Mouse (Mus musculus) kidney, adult 2 months (tissue): ENCODE measurements around the gene Gm39653. TPM values are rescaled to one million over a fixed set of nuclear protein-coding genes. Genes with fewer than 3 reads are reported as not detected.

ENCODE experiments used
- DNase-seq: peaks from one replicate; pipeline ENCODE4 v3.0.0; 2021
- H3K27ac ChIP-seq: fragments of 200-500 bp; 2 replicates; pipeline ENCODE4 v1.5.1; 2012; ENCODE audit warnings: low read depth, low read length, control low read depth, inconsistent platforms; ENCODE audit not compliant: insufficient read depth
- H3K27me3 ChIP-seq: fragments of 200-500 bp; replicated peaks from 2 replicates; pipeline ENCODE4 v1.6.1; 2012; ENCODE audit warnings: mild to moderate bottlenecking, moderate library complexity, low read length, inconsistent platforms; ENCODE audit not compliant: control insufficient read depth, insufficient read depth
- H3K36me3 ChIP-seq: fragments of 200-500 bp; 2 replicates; pipeline ENCODE4 v1.6.1; 2012; ENCODE audit warnings: mild to moderate bottlenecking, moderate library complexity, low read length, inconsistent platforms; ENCODE audit not compliant: control insufficient read depth, insufficient read depth
- H3K4me1 ChIP-seq: fragments of 200-500 bp; 2 replicates; pipeline ENCODE4 v1.6.1; 2011; ENCODE audit warnings: low read length; ENCODE audit not compliant: control insufficient read depth, insufficient read depth
- H3K4me3 ChIP-seq: fragments of 200-500 bp; 2 replicates; pipeline ENCODE4 v1.5.1; 2011; ENCODE audit warnings: mild to moderate bottlenecking, low read depth, low read length, control low read depth; ENCODE audit not compliant: insufficient read depth
- CTCF ChIP-seq: fragments of 200-500 bp; conservative IDR thresholded peaks from 2 replicates; pipeline ENCODE4 v1.5.1; 2011; ENCODE audit warnings: low read depth, mild to moderate bottlenecking, control low read depth, low read length, moderate library complexity, mixed read lengths; ENCODE audit not compliant: insufficient read depth, insufficient read length
- POLR2A ChIP-seq: fragments of 200-500 bp; IDR thresholded peaks from one replicate; pipeline ENCODE4 v1.6.1; 2011; ENCODE audit warnings: low read depth, low read length, control low read depth
- WGBS: fragments of 180-500 bp; shearing (Covaris S2); methylation state at CpG from one replicate; pipeline ENCODE4 v1.1.7; 2018; 5-methylcytosine and 5-hydroxymethylcytosine counted together
- polyA plus RNA-seq: library from polyadenylated mRNA; depleted of rRNA; stranded (reverse); fragments of >200 nt; gene quantifications from 2 replicates; pipeline ENCODE4 v1.2.3, GENCODE M21; 2012; rRNA removed

The Gm39653 gene
- polyA plus RNA-seq: not detected in 2 replicates

DNA sequence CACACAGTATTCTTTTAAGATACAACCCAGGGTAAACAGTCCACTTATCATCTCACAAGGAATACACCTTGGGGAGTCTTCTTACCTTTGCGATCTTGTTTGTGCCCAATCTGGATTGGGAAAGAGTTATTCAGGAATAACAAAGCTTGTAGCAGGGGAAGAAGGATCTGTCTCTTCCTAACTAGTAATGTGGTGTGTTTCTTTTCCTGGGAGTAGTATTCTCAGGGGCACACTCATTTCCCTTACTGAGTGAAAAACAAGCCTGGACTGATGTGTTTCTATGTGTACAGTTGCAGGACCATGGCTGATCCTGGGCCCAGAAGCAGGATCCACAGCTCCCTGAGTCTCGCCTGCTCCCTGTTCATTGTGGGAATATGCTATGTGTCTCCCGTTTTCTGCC lies at the start of gene Gm39653:
Gene Gm39653, plus strand, starts transcription at position 301 of the 400 bp plus-strand sequence.
- Histone ChIP-seq H3K36me3 (no peaks in the 10 kb centered on the region), H3K27ac (no peak within 1 kb of the TSS), H3K4me1 (no peaks in the 10 kb centered on the region), H3K27me3 (no peaks in the 10 kb centered on the region; the same call in 1 of the 2 replicates), H3K4me3 (no peak within 1 kb of the TSS)
- TF ChIP-seq CTCF: no peak
- TF ChIP-seq POLR2A: no peak
- DNase-seq: no peak
- 75% methylated on average over 3 of the region's 3 CpGs for WGBS

DNA sequence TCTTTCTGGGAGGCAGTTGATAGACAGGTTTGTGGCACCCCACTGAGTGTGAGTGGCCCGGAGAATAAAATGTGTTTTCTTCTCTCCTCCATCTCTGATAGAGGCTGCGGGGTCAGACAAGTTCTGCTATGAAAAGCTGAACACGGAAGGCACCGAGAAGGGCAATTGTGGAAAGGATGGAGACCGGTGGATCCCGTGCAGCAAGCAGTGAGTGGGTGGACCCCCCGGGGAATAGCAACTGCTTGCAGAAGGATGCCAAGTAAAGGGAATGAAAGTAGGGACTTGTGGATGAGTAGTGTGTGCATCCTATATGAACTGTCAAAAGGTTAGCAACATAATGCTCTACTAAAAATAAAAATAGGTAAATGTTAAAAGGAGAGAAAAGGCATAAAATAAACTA lies 49.3 kb upstream of the Gm39653 start:
- Histone ChIP-seq H3K4me3 (no peak overlapping the region), H3K4me1 (no peaks in the 10 kb centered on the region), H3K27me3 (no peaks in the 10 kb centered on the region; the same call in 1 of the 2 replicates), H3K27ac (no peak overlapping the region), H3K36me3 (no peaks in the 10 kb centered on the region)
- no peak for DNase-seq
- 59% methylated on average over 7 of the region's 7 CpGs for WGBS
- TF ChIP-seq POLR2A (no peak), CTCF (no peak)

DNA sequence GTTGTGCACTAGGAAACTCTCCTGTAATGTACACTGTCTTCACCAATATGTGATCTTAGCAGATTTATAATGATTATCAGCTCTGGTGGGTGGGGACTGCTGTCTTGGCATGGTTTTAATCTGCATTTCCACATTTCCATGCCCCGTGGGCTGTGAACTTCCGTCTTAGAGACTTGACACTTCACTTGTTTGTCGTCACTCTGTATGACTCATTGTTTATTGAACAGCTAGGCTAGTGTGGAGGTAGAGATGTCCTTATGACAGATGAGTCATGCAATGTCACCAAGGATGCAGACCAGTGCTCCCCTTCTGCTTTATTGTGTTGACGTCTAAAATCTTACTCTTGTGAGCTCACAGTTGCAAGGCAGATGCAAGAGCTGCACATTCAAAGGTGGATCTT lies 48.7 kb upstream of the Gm39653 start:
- Histone ChIP-seq H3K4me1 (no peaks in the 10 kb centered on the region), H3K4me3 (no peak overlapping the region), H3K27me3 (no peaks in the 10 kb centered on the region; the same call in 1 of the 2 replicates), H3K27ac (no peak overlapping the region), H3K36me3 (no peaks in the 10 kb centered on the region)
- WGBS: 49% methylated on average over 4 of the region's 4 CpGs
- DNase-seq: no peak
- TF ChIP-seq CTCF (no peak), POLR2A (no peak)

DNA sequence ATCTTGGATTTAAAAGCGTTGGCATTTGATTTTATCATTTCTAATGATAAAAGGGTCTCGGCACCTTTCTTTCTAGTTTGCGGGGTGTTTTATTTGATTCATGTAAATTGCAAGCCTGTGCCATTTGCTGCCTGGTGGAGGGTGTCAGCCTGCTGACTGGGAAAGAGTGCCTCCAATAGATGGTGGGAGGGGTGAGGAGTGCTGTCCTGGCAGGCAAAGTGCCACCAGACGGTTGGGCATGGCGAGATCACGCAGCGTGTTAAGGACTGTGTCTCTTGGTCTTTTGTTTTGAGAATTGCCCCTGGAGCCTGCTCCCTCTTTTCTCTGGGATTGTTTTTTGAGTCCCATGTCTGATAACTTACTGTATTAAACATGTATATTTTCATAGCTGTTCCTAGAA lies 43.5 kb upstream of the Gm39653 start:
- TF ChIP-seq POLR2A (no peak), CTCF (no peak)
- 69% methylated on average over 7 of the region's 7 CpGs for WGBS
- Histone ChIP-seq H3K4me3 (no peak overlapping the region), H3K27ac (no peak overlapping the region), H3K36me3 (no peaks in the 10 kb centered on the region), H3K4me1 (no peaks in the 10 kb centered on the region), H3K27me3 (no peaks in the 10 kb centered on the region)
- no peak for DNase-seq

DNA sequence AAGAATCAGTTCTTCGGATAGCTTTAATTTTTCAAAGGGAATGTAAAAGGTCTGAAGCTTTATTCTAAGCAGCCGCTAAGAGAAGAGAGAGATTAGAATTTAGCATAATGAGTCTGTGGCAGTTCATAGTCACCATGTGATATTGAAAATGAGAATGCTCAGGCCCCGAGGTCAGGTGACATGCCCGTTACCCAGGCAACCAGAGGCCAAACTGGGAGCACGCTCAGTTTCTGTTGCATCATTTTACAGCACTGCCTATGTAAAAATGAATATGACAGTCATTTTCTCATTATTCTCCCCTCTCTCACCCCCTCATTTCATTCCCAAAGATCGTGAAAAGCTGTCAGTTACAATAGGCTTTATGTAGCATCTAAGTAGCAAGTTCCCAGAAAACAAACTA lies 42.3 kb upstream of the Gm39653 start:
- no peak overlapping the region for H3K27ac ChIP-seq
- no peak for DNase-seq
- no peak for TF ChIP-seq CTCF
- no peak for TF ChIP-seq POLR2A
- 61% methylated on average over 6 of the region's 6 CpGs for WGBS
- H3K4me1 ChIP-seq: no peaks in the 10 kb centered on the region
- no peak overlapping the region for H3K4me3 ChIP-seq
- no peaks in the 10 kb centered on the region for H3K36me3 ChIP-seq
- no peaks in the 10 kb centered on the region for H3K27me3 ChIP-seq

DNA sequence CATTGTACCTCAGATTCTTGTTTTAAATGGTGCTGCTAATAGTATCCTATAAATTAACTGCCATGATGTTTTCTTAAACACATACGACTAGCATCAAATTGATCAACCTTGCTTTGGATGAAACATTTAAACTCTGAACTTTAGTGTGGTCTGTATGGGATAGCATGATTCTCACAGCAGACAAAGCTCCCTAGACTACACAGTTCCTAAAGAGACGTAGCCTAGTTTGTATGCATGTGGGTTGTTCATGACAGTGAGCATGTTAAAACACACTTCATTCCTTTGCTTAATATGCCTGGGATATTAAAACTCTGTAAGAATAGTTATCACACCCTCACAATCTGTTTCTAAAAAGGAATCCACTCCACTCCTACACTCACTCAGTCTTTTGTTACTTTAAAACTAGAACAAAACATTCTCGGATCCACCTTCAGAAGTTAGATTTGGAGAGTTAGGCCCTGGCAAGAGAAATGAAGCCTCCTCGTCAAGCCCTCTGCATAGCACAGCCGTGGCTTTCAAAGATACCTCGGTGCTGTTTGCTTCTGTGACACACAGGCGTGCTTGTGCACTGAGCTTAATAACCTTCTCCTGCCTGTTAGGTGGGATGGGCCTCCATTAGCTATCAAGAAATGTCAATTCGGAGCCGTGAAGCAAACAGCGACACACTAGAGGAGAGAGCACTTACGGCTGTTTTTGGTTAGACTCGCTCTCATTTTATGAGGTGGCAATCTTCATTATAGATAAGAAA lies 41.7 kb upstream of the Gm39653 start:
- Histone ChIP-seq H3K4me3 (no peak overlapping the region), H3K4me1 (no peaks in the 10 kb centered on the region), H3K27me3 (no peaks in the 10 kb centered on the region), H3K27ac (no peak overlapping the region), H3K36me3 (no peaks in the 10 kb centered on the region)
- 60% methylated on average over 12 of the region's 12 CpGs for WGBS
- DNase-seq: no peak
- no peak for TF ChIP-seq POLR2A
- no peak for TF ChIP-seq CTCF

DNA sequence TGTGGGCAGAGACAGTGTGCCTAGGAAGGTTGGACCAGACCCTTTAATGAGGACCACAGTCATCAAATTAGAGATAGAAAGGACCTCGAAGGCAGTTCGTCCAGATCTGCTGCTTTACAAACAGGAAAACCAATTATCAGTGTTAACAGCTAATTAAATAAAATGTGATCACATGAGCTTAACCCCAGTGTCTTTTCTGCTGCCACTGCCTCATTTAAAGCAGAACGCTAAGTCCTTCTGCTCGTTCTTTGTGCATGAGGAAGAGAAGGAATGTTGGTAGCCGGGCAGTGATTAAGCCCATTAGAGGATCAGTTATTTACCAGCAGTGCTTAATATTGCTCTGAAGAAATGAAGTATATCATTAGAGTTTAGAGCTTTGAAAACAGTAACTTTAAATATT lies 39.0 kb upstream of the Gm39653 start:
- 64% methylated on average over 5 of the region's 5 CpGs for WGBS
- no peak overlapping the region for H3K4me3 ChIP-seq
- no peaks in the 10 kb centered on the region for H3K36me3 ChIP-seq
- DNase-seq: no peak
- no peak for TF ChIP-seq CTCF
- TF ChIP-seq POLR2A: no peak
- no peak overlapping the region for H3K27ac ChIP-seq
- H3K27me3 ChIP-seq: no peaks in the 10 kb centered on the region
- no peaks in the 10 kb centered on the region for H3K4me1 ChIP-seq
